Mouse (Mus musculus) adrenal gland, adult 2 months (tissue): ENCODE data around the gene Itga7. TPM values are rescaled to one million over a fixed set of nuclear protein-coding genes. Genes with fewer than 3 reads are reported as not detected.

Source experiments
- DNase-seq: peaks from one replicate; pipeline ENCODE4 v3.0.0; 2021
- polyA plus RNA-seq: library from polyadenylated mRNA; depleted of rRNA; stranded (reverse); fragments of >200 nt; gene quantifications from 2 replicates; pipeline ENCODE4 v1.2.3, GENCODE M21; 2012
- total RNA-seq, 2 experiments: library from RNA; stranded (reverse); gene quantifications; 2 replicates each; pipeline ENCODE4 v1.2.3; 2021

Gene Itga7
- total and polyA plus RNA-seq, 3 experiments, result 8.4 to 25.6 (median 19.6) TPM

DNA sequence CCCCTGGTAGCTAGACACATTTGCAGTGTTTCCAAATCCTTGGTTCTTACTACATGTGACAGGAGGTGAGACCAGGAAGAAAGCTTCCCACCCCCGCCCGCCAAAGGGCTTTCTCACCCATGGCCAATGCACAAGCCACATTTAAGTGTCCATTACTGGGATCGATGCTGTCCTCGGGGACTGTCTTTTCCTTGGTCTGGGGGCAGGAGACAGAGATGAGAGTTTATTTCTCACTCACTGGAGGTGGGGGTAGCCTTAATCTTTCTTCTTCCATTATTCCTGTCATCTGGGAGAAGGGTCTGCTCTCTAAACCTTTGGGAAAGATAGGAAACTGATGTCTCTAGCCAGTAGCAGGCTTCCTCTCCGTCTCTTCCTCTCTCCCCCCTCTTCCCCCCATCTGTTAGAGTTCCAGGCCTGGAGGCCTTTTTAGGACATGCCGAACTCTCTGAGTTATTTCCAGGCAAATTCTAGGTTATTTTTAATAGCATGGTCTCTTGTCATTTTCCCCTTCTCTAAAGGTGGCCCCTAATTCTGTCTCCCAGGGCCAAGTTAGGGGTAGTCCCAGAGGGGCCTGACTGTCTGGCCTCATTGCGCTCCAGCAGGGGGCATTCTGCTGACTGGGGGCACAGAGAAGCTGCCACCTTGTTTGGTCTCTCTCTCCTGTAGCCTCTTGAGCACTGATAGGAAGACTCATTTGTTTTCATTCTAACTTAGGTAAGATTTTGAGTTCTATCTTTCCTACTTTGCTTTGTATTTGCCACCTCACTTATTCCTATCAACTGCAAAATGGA, 1.6 kb downstream of the Itga7 start:
- DNase-seq, result no peak

DNA sequence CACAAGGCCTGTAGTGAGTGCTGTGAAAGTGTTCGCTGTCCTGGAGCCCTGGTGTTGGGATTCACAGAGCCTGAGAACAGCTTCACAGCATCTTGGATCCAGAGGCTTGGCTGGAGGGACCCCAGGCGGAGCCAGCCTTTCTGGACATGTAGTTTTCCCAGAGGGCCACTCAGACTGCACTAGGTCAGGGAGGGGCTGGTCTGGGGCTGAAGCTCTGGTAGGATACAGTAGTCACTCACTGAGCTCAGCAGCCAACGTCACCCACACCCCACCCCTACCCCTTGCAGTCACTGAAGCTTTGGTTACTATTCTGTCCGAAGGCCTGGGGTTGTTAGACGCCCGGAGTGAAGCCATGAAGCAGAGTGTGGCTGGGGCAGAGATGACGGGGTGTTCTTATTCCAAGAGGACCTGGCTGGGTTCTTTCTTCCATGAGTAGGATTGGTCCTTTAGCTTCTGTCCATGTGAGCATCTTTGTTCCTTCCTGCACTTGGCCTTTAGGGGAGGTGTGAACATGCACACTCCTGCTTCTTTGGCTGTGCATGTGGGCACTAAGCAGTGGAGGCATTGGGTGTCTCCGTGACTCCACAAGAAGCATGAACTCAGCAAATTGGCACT, 2.3 kb downstream of the Itga7 start:
- DNase-seq, result no peak

DNA sequence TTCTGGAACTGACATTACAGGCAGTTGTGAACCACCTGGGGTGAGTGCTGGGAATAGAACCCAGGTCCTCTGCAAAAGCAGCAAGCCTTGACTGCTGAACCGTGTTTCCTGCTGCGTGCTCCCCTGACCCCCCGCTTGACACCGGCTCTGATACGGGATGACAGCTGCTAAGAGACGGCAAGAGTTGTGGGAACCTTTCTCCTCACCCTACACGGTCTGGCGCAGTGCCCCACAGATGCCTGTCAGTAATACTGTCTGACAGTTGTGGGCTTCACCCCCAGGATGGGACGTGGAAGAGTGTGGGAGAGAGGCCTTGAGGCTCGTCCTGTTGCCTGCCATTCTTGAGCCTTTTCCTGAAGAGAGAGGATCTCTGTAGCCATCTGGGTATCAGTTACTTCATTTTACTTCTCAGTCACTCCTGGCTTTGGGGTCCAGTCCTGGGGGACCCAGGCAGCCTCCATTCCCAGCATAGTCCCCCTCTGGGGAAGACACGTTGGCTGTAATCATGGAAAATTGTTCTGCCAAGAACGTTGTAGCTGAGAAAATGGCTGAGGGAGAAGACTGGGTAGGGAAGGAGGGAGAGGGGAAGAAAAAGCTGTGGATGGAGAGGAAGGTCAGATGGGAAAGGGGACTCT, 4.3 kb downstream of the Itga7 start:
- no peak for DNase-seq

DNA sequence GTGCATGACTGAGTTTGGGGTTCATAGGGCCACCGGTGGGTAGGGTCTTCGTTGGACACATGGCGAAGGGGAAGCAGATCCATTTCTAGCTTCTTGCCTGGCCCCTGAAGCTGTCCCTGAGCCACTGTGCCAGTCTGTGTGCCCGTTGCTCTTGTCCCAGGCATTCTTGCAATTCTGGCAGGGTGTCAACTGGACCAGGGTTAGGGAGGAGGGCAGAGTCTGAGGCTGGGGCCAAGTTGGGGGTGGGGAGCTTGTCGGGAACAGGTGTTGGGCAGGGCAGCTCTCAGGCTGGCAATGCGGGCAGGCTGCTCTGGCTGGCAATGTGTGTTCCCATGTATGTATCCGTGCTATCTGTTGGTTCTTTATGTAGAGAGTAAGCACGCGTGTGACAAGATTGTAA, 4.8 kb downstream of the Itga7 start:
- DNase-seq, result peak; percentile 76

DNA sequence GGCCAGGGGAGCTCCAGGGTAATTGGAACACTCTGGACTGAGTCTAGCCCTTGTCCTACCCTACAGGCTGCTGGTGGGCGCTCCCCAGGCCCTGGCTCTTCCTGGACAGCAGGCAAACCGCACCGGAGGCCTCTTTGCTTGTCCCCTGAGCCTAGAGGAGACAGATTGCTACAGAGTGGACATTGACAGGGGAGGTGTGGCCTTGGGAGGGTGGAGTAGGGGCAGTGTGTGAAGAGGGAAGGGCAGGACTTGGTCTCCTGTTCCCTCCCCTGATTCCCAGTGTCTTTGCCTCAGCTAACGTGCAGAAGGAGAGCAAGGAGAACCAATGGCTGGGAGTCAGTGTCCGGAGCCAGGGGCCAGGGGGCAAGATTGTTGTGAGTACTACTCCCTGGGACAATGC, 5.4 kb downstream of the Itga7 start:
- peak; percentile 27 for DNase-seq

DNA sequence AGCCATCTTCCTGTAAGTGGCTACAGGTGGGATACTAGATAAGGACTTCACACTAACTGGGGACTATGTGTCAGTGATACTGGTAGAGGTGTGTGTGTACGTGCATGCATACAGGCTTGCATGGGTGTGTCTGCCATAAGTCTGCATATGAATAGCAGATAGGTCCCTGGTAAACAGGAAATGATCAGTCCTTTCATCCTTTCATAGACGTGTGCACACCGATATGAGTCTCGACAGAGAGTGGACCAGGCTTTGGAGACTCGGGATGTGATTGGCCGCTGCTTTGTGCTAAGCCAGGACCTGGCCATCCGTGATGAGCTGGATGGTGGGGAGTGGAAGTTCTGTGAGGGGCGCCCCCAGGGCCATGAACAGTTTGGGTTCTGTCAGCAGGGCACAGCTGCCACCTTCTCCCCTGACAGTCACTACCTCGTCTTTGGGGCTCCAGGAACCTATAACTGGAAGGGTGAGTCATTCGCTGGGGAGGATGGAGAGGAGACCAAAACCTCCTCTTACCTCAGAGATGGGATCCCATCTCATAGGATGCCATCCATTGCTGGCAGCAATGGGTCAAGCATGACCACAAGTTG, 7.0 kb downstream of the Itga7 start:
- DNase-seq, result no peak

DNA sequence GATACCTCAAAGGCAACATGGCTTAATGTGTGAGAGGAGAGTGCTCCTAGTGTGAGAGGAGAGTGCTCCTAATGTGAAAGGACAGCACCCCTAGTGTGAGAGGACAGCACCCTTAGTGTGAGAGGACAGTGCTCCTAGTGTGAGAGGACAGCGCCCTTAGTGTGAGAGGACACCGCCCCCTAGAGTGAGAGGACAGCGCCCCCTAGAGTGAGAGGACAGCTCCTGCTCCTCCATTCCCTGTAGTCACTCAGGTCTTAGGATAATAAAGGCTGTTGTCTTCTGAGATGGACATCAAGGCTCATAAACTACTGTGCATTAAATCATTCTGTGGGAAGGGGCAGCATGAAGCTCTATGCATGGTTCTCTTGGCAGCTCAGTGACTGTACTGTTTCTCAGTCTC, 12.1 kb downstream of the Itga7 start:
- peak; percentile 36 for DNase-seq

DNA sequence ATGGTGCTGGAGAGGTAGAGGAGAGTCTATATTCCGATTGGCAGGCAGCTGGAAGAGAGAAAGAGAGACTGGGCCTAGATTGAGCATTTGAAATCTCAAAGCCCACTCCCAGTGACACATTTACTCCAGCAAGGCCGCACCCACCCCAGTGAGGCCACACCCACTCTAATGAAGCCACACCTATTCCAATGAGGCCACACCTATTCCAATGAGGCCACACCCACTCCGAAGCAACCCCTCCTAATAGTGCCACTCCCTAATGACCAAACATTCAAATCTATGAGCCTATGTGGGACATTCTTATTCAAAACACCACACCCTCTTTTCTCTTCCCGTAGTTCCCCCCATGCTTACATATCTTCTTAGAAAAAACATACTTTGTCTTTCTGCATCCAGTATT, 13.9 kb downstream of the Itga7 start:
- DNase-seq, result no peak

DNA sequence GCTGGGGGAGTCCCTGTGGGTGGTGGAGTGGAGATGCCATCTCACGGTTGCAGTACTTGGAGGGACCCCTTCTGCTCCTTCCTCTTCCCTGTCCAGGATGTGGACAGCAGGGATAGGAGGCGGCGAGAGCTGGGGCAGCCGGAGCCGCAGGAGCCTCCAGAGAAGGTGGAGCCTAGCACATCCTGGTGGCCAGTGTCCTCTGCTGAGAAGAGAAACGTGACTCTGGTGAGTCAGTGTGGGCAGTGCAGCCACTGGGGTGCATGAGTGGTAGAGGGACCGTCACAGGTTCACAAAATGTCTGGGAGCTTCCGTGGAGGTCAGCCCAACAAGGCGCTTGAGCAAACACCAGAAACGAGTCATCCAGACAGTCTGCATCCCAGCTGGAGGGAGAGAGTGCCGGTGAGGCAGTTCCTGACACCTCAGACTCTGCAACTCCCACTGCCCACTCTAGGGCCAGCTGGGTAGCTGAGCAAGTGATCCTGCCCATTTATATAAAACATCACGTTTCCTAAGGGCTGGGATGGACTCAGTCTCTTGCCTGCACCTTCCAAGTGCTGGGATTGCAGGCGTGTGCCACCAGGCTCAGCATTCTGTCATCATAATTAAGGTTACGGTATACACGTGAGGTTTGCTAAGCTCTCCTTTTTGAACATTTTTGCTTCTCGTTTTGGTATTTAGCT, 16.7 kb downstream of the Itga7 start:
- no peak for DNase-seq

DNA sequence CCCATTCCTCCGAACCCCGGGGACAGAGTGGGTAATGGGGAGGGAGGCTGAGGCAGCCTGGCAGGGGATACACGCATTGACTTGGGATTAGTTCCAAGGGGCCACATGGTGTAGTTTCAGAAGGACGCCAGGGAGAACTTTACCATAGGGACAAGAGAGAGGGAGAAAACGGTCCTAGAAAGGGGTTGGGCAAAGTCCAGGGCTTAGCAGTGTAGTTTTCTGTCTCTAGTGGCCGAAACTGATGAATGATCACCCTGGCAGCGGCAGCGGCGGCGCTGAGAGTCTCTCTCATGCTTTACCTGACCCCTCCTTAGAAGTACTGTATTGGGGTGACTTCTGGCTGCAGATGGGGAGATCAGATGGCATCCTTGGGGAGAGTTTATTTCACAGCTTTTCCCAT, 24.7 kb downstream of the Itga7 start:
- DNase-seq, result no peak

DNA sequence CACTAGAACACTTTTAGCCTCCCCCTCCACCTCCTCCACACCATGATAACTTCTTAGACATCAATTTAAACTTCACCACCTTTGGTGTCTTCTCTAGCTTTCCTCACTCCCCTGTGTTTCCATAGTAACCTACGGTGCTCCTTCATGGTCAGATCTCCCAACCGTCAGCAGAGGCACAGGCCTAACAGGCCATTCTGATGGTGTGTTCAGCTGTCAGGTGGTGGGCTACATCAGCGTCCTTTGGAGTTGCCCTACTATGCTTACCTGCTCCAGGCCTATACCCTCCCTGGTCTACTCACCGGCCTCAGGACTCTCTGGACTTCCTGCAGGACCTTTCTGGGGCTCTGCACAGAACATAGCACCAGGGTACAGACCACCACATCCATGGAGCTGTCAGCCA, 26.5 kb downstream of the Itga7 start:
- no peak for DNase-seq

DNA sequence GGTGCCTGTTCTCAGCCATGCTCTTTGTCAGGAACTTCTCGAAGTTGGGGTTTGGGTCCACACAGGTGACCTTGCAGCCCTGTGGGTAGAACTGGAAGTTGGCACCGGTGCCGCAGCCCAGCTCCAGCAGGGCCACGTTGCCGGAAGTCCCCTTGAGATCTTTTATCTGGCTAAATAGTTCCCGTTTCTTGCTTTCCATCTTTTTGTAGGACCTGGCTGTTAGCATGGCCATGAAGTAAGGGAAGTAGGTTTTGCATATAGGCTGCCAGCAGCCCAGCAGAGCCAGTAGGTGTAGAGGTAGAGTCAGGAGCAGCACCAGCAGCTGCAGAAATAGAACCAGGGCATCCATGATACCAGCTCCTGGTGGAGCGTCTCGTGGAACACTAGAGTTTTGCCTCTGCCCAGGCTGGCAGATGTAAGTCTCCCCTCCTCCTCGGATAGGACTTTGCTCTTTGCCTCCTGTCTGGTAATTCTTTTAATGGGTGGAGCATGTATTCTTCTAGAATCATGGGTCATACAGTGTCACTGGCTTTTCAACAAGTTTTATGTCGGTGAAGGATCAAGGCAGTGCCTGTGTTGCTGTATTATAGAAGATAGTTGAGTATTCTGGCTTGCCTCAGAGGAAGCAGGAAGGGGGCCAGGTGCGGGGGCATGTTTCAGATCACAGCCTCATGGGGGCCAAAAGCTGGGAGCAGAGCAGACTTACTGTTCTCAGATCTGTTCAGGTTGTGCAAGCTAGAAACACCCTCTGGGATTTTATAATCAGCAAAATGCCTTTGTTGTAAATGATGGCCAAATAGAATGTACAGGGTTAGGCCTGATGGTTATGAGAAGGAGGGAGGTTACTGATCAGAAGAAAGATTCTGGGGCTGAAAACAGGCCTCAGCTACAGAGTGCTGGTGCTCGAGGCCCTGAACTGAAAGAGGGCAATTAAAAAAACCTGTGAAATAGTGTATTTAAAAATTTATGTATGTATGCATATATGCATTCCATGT, 27.3 kb downstream of the Itga7 start, which contains the start of gene Mettl7b:
Mettl7b (minus strand) TSS at position 399 of the 995 bp plus-strand sequence.
- no peak for DNase-seq

DNA sequence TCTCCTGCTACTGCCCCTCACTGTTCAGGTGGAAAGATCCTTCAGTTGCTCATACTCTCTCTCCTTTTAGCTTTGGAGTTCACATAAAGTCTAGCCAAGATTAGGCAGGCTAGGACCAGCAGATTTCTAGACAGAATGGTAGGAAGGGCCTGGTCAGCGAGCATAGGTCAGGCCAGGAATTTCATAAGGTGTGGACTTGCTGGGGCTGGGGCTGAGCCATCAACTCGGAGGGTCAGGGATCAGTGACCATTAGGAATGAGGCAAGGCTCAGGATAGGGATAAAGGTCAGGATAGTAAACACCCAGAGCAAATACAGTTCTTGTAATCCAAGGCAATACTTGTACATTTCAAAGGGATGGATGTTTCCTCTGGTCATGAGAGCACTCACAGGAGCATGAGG, 31.3 kb downstream of the Itga7 start:
- DNase-seq, result no peak

DNA sequence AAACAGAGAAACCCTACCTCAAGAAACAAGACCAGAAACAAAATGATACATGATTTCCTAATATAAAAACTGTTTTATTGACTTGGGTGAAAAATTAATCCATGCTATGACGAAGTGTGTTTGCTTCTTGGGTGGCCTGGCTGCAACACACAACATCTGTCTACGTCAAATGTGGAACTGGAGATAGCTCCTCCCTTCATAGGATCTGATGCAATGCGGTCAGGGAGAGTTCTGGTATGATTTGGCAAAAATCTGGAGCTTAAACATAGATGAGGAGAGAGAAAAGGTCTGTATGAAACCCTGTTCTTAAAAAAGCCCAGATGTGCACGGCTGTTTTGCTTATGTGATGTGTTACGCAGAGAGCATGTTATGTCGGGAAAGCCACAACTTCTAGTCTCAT, 32.3 kb downstream of the Itga7 start:
- no peak for DNase-seq

DNA sequence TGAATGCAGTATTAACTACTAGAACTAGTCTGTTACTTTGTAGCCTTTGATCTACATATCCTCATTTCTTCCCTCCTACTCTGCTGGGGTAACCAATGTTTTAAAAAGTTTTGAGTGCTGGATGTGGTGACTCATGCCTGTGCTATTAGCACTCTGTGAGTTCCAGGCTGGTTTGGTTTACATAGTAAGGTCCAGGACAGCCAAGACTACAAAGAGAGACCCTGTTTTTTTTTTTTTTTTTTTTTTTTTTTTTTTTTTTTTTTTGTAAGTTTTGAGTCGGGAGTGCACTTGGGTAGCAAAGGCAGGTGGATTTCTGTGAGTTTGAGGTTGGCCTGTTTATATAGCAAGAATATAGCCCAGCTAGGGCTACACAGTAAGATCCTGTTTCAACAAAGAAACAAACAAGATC, 34.7 kb downstream of the Itga7 start:
- no peak for DNase-seq

DNA sequence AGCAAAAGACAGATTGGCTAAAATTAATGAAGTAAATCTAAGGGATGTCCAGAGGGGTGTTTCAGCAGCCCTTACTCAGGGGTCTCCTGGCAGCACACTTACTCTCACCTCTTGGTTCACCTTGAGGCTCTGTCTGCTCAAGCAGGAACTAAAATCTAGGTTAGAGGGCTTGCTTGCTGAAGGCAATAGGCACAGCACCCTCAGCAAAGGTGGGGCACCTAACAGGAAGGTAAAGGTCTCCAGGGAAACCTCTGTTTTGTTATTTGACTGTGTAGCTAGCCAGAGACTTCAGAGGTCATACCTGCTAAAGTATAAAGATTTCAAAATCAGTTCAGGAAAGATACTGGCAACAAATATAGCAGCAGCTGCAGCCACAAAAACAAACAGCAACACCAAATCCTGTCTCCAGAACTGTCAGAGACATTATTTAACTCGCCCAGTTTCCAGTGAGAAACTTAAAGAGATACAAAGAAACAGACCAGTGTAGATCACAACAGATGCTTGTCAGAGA, 37.2 kb downstream of the Itga7 start:
- DNase-seq, result no peak

DNA sequence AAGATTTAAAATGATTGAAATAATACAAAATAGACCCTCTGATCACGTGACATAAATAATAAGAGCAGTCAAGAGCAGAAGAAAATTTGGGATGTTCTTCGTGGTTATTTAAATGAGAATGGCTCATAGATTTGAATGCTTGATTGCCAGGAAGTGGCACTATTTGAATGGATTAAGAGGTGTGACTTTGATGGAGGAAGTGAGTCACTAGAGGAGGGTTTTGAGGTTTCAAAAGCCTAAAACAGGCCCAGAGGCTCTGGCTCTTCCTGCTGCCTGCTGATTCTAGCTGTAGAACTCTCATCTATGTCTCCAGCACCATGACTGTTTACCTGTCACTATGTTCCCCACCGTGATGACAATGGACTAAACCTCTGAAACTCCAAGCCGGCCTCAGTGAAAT, 39.2 kb downstream of the Itga7 start:
- DNase-seq, result no peak

DNA sequence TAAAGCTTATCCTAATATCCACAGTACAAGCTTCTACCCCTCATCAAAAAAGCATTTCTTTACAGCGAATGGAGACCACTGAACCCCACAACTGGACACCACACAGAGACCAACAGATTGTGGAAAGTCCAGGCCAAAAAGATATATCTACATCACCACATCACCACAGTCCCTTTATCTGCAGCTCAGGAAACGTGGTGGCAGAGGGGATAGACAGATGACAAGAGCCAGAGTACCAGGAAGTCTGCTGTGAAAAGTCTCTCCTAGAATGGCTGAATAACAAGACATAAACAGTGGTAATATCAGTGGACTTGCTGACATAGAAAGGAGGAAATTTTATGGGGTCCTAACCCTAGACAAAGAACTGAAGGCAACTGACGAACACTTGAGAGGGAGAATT, 42.8 kb downstream of the Itga7 start:
- no peak for DNase-seq

DNA sequence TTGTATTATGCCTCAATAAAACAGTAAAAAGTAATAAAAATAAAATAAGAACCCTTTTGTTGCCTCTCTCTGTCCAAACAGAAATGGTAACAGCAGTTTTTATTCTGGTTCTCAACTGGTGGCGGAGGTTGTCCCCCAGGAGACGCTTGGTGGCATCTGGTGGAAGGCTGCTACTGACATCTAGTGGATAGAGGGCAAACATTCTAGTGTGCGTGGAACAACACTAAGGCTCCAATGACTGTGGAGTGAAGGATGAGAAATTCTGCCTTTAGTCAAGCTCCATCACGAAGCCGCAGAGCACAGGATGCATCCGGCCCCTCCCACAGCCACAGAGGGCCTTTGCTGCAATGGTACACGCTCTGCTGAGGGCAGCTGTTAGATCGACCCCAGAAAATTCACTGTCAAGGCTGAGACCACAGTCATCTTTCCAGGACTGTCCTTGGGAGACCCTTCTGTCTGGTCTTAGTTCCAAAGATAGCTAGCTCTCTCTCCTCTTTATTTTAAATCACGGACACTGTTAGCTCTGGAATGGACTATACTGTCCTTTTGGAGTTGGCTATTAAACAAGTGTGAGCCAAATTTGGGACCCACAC, 44.0 kb downstream of the Itga7 start:
- peak; percentile 45 for DNase-seq

DNA sequence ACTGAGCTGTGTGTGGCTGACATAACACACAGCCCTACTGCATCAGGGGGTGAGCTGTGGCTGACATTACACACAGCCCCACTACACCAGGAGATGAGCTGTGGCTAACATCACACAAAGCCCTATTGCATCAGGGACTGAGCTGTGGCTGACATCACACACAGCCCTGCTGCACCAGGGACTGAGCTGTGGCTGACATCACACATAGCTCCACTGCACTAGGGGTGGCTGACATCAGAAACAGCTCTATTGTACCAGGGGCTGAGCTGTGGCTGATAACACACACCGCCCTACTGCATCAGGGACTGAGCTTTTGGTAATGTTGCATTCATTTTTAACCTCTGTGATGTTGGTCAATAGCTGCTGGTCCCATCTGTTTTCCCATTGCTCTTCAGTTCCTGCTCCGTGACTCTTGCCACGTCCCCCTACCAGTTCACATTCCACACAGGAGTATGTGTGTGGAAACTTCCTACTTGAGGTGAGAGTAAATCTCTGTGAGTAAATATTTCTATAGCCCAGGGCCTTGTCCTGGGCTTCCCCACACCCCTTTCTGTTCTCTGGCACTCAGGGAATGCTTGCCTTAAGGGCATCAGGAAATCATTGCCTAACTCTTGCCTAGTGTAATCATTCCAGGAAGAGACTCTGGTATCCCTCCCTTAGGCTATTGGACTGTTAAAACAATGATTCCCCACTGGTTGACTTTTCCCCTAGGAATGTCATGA, 47.2 kb downstream of the Itga7 start:
- no peak for DNase-seq
